Mouse (Mus musculus): ENCODE measurements around the gene Nkx1-2.

DNA sequence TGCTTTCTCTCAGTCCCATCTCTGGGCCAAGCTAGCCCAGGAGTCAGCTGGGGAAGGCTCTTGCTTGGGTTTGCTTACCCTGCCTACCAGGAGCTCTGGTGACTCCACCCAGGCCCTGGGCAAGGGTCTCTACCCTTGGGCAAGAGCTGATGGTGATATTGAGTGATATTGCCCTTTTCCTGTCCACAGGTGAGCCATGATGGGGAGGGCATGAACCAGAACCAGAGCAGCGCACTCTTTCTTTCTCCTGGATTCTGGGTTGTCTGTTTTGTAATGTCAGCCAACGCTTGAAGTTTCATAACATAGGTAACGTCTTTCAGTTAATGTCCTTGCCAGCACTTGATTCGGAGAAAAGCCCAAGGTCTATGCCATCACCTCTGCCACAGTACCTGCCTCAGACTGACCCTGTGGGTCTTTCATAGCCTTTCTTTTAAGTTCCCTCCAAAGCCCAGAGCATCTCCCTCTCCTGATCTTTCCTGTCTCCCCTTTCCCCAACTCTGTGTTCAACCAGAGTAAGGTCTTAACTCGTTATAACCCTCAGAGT, 17.7 kb upstream of the Nkx1-2 start:
- TF ChIP-seq POLR2A (IDR thresholded peaks at IDR 0.05; ENCODE audit: low read depth, low read length), result no peak
- TF ChIP-seq CTCF (IDR thresholded peaks at IDR 0.05; ENCODE audit: borderline replicate concordance, insufficient read depth, low read length), result no peak
